Mouse (Mus musculus): Measurements from ENCODE around the gene Rbm39. TPM values are rescaled to one million over a fixed set of nuclear protein-coding genes. Genes with fewer than 3 reads are reported as not detected.

Rbm39 gene
- polyA plus RNA-seq (2014; fragmentation: Nextera tagmentation; extraction: Ambion mirVana), result 407 and 423 TPM in 2 replicates

DNA sequence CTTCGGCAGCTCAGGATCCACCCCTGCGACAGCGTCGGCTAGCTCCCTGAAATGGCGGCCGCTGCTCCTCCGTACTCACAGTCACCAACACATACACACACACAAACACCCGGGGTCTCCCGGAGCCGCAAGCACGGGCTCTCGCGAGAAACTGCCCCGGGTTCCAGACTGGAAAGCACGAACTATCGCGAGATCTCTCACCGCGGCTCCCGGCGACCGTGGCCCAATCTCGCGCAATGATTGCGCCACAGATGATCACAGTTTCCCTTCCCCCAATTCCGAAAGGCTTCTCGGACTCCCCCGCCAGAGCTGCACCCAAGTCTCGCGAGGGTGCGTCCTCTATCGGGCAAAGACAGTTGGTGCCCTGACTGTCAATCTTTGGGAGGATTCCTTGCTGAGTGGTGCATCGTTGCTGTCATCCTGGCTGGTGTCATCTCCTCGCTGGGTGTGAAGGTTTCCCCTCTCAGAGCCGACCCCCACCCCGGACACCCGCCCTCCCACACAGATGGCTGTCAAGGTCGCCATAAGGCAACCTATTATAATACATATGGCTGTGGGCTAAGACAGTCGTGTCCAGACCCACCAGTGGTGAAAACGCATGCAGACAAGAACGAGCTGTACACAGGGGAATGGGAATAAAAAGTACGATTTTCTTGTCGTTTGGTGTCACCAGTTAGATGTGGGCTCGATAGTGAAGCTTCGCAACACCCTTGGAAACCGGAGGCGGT lies at the start of gene Rbm39:
Rbm39 (minus strand) TSS at position 145 of the 728 bp plus-strand sequence.
- H3K27me3 ChIP-seq (ENCODE audit: control insufficient read depth, insufficient read depth, low read length), result no peaks in the 10 kb centered on the region
- WGBS, result under 1% methylated on average over 47 of the region's 47 CpGs
- H3K36me3 ChIP-seq (ENCODE audit: control insufficient read depth, insufficient read depth, low read length), result peaks cover 37% of the 10 kb centered on the region
- peak within 1 kb of the TSS; percentile 87 for H3K4me2 ChIP-seq (ENCODE audit: low read length)
- peak within 1 kb of the TSS; percentile 93 to 95 for H3K4me3 ChIP-seq (ENCODE audit: control insufficient read depth in 1 of 2, insufficient read depth in 1 of 2, low read depth in 1 of 2, low read length in 2 of 2)
- peaks cover 2 to 29% of the 10 kb centered on the region in 2 experiments; a peak in 3 of 4 replicates for H3K4me1 ChIP-seq (ENCODE audit: control insufficient read depth in 2 of 2, insufficient read depth in 2 of 2, low read length in 2 of 2)
- no peaks in the 10 kb centered on the region for H3K9me3 ChIP-seq (ENCODE audit: control insufficient read depth, low read length)
- peak within 1 kb of the TSS; percentile 97 to 98 for H3K27ac ChIP-seq (replicated peaks in 1 of 2; ENCODE audit: control insufficient read depth in 1 of 2, insufficient read depth in 1 of 2, low read depth in 2 of 2, low read length in 2 of 2)
- H3K9ac ChIP-seq (ENCODE audit: low read length), result peak within 1 kb of the TSS; percentile 100
- ATAC-seq (ENCODE audit: insufficient number of reproducible peaks, insufficient read depth, low FRiP score, low read depth), result peak; percentile 96

DNA sequence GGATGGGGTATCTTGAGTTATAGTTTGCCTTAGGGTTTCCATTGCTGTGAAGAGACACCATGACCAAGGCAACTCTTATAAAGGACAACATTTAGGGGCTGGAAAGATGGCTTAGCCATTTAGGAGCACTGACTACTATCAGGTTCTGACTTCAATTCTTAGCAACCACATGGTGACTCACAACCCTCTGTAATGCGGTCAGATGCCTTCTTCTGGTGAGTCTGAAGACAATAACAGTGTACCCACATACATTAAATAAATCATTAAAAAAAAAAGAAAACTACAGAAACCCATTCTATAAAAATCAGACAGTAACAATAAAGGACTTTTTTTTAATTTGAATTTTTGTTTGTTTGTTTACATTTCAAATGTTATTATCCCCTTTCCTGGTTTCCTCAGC lies 49.1 kb upstream of the Rbm39 start:
- ATAC-seq (ENCODE audit: insufficient number of reproducible peaks, insufficient read depth, low FRiP score, low read depth), result no peak
- peaks cover 62% of the 10 kb centered on the region for H3K36me3 ChIP-seq (ENCODE audit: control insufficient read depth, insufficient read depth, low read length)

DNA sequence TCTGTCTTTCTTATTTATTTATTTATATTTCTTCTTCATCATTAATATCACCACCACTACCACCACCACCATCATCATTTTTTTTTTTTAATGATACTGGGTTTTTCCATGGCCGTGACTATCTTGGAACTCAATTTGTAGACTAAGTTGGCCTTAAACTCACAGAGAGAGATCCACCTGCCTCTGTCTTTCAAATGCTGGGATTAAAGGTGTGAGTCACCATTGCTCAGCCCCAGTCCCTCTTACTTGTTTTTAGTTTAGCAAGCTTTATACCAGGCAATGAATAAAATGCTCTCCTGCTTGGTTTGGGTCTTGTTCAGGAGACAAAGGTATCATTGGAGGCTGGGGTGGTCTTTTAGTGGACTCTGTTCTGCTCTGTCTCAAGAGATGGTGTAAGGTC lies 47.7 kb upstream of the Rbm39 start:
- 97% methylated on average over 1 of the region's 1 CpGs for WGBS
- no peak for ATAC-seq (ENCODE audit: insufficient number of reproducible peaks, insufficient read depth, low FRiP score, low read depth)
- Histone ChIP-seq H3K4me3 (ENCODE audit: control insufficient read depth in 1 of 2, insufficient read depth in 1 of 2, low read depth in 1 of 2, low read length in 2 of 2) (no peak overlapping the region), H3K27ac (replicated peaks in 1 of 2; ENCODE audit: control insufficient read depth in 1 of 2, insufficient read depth in 1 of 2, low read depth in 2 of 2, low read length in 2 of 2) (no peak overlapping the region), H3K4me1 (ENCODE audit: control insufficient read depth in 2 of 2, insufficient read depth in 2 of 2, low read length in 2 of 2) (0 out of 4 replicates have a peak, but pooled peaks cover 0 to 5% of the 10 kb centered on the region in 2 experiments), H3K9me3 (ENCODE audit: control insufficient read depth, low read length) (no peaks in the 10 kb centered on the region), H3K27me3 (ENCODE audit: control insufficient read depth, insufficient read depth, low read length) (no peaks in the 10 kb centered on the region), H3K4me2 (ENCODE audit: low read length) (no peak overlapping the region), H3K9ac (ENCODE audit: low read length) (no peak overlapping the region), H3K36me3 (ENCODE audit: control insufficient read depth, insufficient read depth, low read length) (peaks cover 57% of the 10 kb centered on the region)

More for the DNA sequence above, 49.1 kb upstream of the Rbm39 start:
- 100% methylated on average over 1 of the region's 1 CpGs for WGBS
- Histone ChIP-seq H3K4me2 (ENCODE audit: low read length) (no peak overlapping the region), H3K27me3 (ENCODE audit: control insufficient read depth, insufficient read depth, low read length) (no peaks in the 10 kb centered on the region), H3K4me1 (ENCODE audit: control insufficient read depth in 2 of 2, insufficient read depth in 2 of 2, low read length in 2 of 2) (no peaks in the 10 kb centered on the region), H3K9me3 (ENCODE audit: control insufficient read depth, low read length) (no peaks in the 10 kb centered on the region), H3K9ac (ENCODE audit: low read length) (no peak overlapping the region), H3K4me3 (ENCODE audit: control insufficient read depth in 1 of 2, insufficient read depth in 1 of 2, low read depth in 1 of 2, low read length in 2 of 2) (no peak overlapping the region), H3K27ac (replicated peaks in 1 of 2; ENCODE audit: control insufficient read depth in 1 of 2, insufficient read depth in 1 of 2, low read depth in 2 of 2, low read length in 2 of 2) (no peak overlapping the region)

DNA sequence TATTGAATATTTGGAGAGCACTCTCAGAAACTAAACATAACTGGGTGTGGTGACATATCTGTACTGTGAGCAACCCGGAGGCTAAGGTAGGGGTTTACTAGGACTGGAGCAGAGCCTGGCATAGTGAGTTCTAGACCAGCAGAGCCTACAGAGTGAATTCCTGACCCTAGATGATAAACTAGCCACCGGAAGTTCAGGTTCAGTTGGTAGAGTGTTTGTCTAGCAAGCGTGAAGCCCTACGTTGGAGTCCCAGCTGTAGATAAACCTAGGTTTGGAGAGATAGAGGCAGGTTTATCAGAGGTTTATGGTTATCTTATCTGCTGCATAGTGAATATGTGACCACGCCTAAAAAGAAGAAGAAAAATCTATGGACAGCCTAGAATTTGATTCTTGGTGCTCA lies 44.0 kb upstream of the Rbm39 start:
- ATAC-seq (ENCODE audit: insufficient number of reproducible peaks, insufficient read depth, low FRiP score, low read depth), result no peak
- WGBS, result 55% methylated on average over 5 of the region's 5 CpGs
- peaks cover 37% of the 10 kb centered on the region for H3K36me3 ChIP-seq (ENCODE audit: control insufficient read depth, insufficient read depth, low read length)

DNA sequence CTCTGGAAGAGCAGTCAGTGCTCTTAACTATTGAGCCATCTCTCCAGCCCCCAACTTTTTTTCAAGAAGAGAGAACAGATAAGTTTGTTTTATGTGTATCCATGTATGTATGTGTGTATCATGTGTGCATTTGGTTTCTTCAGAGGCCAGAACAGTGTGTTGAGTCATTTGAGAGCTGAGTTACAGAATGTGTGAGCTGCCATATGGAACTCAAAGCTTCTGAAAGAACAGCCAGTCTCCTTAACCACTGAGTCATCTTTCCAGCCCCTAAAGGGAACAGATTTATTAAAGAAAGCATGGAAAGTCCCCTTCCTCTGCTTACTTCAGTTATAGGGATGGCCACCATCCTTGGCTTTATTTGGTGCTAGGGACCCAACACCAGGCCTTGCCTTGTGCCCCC lies 42.1 kb upstream of the Rbm39 start:
- Histone ChIP-seq H3K4me3 (ENCODE audit: control insufficient read depth in 1 of 2, insufficient read depth in 1 of 2, low read depth in 1 of 2, low read length in 2 of 2) (no peak overlapping the region), H3K27me3 (ENCODE audit: control insufficient read depth, insufficient read depth, low read length) (no peaks in the 10 kb centered on the region), H3K9ac (ENCODE audit: low read length) (no peak overlapping the region), H3K36me3 (ENCODE audit: control insufficient read depth, insufficient read depth, low read length) (peaks cover 23% of the 10 kb centered on the region), H3K4me2 (ENCODE audit: low read length) (no peak overlapping the region), H3K4me1 (ENCODE audit: control insufficient read depth in 2 of 2, insufficient read depth in 2 of 2, low read length in 2 of 2) (0 out of 4 replicates have a peak, but pooled peaks cover 0 to 5% of the 10 kb centered on the region in 2 experiments), H3K9me3 (ENCODE audit: control insufficient read depth, low read length) (no peaks in the 10 kb centered on the region), H3K27ac (replicated peaks in 1 of 2; ENCODE audit: control insufficient read depth in 1 of 2, insufficient read depth in 1 of 2, low read depth in 2 of 2, low read length in 2 of 2) (no peak overlapping the region)
- ATAC-seq (ENCODE audit: insufficient number of reproducible peaks, insufficient read depth, low FRiP score, low read depth), result no peak

More for the DNA sequence above, 44.0 kb upstream of the Rbm39 start:
- H3K4me2 ChIP-seq (ENCODE audit: low read length), result no peak overlapping the region
- H3K27ac ChIP-seq (replicated peaks in 1 of 2; ENCODE audit: control insufficient read depth in 1 of 2, insufficient read depth in 1 of 2, low read depth in 2 of 2, low read length in 2 of 2), result 0 out of 4 replicates have a peak overlapping the region, but pooled peaks of 1 of the 2 experiments have one; percentile 35
- no peaks in the 10 kb centered on the region for H3K9me3 ChIP-seq (ENCODE audit: control insufficient read depth, low read length)
- H3K4me1 ChIP-seq (ENCODE audit: control insufficient read depth in 2 of 2, insufficient read depth in 2 of 2, low read length in 2 of 2), result 0 out of 4 replicates have a peak, but pooled peaks cover 0 to 5% of the 10 kb centered on the region in 2 experiments
- H3K27me3 ChIP-seq (ENCODE audit: control insufficient read depth, insufficient read depth, low read length), result no peaks in the 10 kb centered on the region
- H3K9ac ChIP-seq (ENCODE audit: low read length), result no peak overlapping the region
- H3K4me3 ChIP-seq (ENCODE audit: control insufficient read depth in 1 of 2, insufficient read depth in 1 of 2, low read depth in 1 of 2, low read length in 2 of 2), result no peak overlapping the region

GRCm38 (mm10) chr2:156217786-156218185 lies 37.7 kb upstream of the Rbm39 start:
- peaks cover 11% of the 10 kb centered on the region; the same call in 1 of the 2 replicates for H3K36me3 ChIP-seq (ENCODE audit: control insufficient read depth, insufficient read depth, low read length)
- H3K4me1 ChIP-seq (ENCODE audit: control insufficient read depth in 2 of 2, insufficient read depth in 2 of 2, low read length in 2 of 2), result no peaks in the 10 kb centered on the region
- H3K27me3 ChIP-seq (ENCODE audit: control insufficient read depth, insufficient read depth, low read length), result no peaks in the 10 kb centered on the region
- H3K4me3 ChIP-seq (ENCODE audit: control insufficient read depth in 1 of 2, insufficient read depth in 1 of 2, low read depth in 1 of 2, low read length in 2 of 2), result no peak overlapping the region
- H3K4me2 ChIP-seq (ENCODE audit: low read length), result no peak overlapping the region
- H3K9me3 ChIP-seq (ENCODE audit: control insufficient read depth, low read length), result no peaks in the 10 kb centered on the region
- H3K9ac ChIP-seq (ENCODE audit: low read length), result no peak overlapping the region
- H3K27ac ChIP-seq (replicated peaks in 1 of 2; ENCODE audit: control insufficient read depth in 1 of 2, insufficient read depth in 1 of 2, low read depth in 2 of 2, low read length in 2 of 2), result no peak overlapping the region
- no peak for ATAC-seq (ENCODE audit: insufficient number of reproducible peaks, insufficient read depth, low FRiP score, low read depth)
- 67% methylated on average over 1 of the region's 1 CpGs for WGBS

DNA sequence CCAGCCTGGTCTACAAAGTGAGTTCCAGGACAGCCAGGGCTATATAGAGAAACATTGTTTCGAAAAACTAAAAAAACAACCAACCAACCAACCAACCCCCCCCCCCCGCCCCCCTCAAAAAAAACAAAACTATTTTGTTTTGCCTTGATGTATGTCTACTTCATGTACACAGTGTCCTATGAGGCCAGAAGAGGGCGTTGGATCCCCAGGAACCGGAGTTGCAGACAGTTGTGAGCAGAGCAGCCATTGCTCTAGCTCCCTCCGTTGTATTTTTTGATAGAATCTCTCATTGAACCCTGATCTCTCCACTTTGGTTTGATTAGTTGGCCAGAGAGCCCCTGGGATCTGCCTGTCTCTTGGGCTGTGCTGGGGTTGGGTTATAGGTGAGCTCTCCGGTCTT lies 23.9 kb upstream of the Rbm39 start:
- Histone ChIP-seq H3K9ac (ENCODE audit: low read length) (no peak overlapping the region), H3K27ac (replicated peaks in 1 of 2; ENCODE audit: control insufficient read depth in 1 of 2, insufficient read depth in 1 of 2, low read depth in 2 of 2, low read length in 2 of 2) (no peak overlapping the region), H3K27me3 (ENCODE audit: control insufficient read depth, insufficient read depth, low read length) (no peaks in the 10 kb centered on the region), H3K9me3 (ENCODE audit: control insufficient read depth, low read length) (no peaks in the 10 kb centered on the region), H3K4me3 (ENCODE audit: control insufficient read depth in 1 of 2, insufficient read depth in 1 of 2, low read depth in 1 of 2, low read length in 2 of 2) (no peak overlapping the region), H3K36me3 (ENCODE audit: control insufficient read depth, insufficient read depth, low read length) (peaks cover 20% of the 10 kb centered on the region; the same call in 1 of the 2 replicates), H3K4me2 (ENCODE audit: low read length) (no peak overlapping the region), H3K4me1 (ENCODE audit: control insufficient read depth in 2 of 2, insufficient read depth in 2 of 2, low read length in 2 of 2) (peaks cover 10 to 27% of the 10 kb centered on the region in 2 experiments)
- 85% methylated on average over 6 of the region's 6 CpGs for WGBS
- no peak for ATAC-seq (ENCODE audit: insufficient number of reproducible peaks, insufficient read depth, low FRiP score, low read depth)

All from heart, embryonic 14.5 days (tissue).